16 mouse cellular contexts compared by ENCODE assay signal in the genomic region with DNA sequence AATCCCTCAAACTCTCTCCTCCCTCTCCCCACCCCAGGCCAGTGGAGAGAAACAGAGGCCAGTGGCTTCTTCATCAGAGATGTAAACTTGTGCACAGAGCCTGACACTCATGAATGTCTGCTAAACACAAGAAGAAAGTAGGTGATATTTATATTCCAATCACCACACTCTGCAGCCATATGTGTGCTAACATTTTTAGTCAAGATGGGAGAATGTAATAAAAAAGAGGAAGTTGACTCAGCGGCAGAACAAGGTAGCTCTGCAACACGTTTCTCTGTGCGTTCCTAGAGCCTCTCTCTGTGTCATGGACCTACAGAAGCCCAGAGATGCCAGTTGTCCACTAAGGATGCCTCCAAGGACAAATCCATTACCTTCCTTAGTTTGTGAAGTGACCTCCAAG. TPM values are rescaled to one million over a fixed set of nuclear protein-coding genes. Genes with fewer than 3 reads are reported as not detected.
DNase-seq lines count a peak whose midpoint lies in the region.
"Had no signal": no experiment of that assay in that cellular context is flagged by ENCODE, and none has a peak within 500 bp of the region (broad histone marks: within the 10 kb centered on the region; RNA-seq: fewer than 3 reads in every experiment).

No protein-coding gene starts in this region.

- intact Hi-C loops in heart, postnatal 36 days (cut with DNase I): no loop called here

- DNase-seq in heart, adult 11 months: peak; percentile 45
- no peak for DNase-seq in heart, postnatal 36 days
- peak; percentile 44 for DNase-seq in brain, adult 2 months (ENCODE audit: low read depth, low spot score)
- DNase-seq in telencephalon, adult 2 months (ENCODE audit: low read depth, low spot score): peak; percentile 28
- DNase-seq in gastrocnemius, postnatal 25 days: no peak
- DNase-seq: adrenal gland, adult 8-10 months; adrenal gland, postnatal 14 days; adrenal gland, postnatal 36 days; cerebellum, adult 11 months; cerebellum, adult 18-20 months; cerebellum, adult 8-10 months; cerebellum, adult 9-11 months; cerebellum, postnatal 14 days; cerebellum, postnatal 36 days; embryo, embryonic 11 days had no signal

RNA-seq across cellular contexts. Expression of a gene that starts 34.9 kb away (rescaled TPM):
- total RNA-seq in heart, postnatal 36 days (2021): under 1 TPM; 0.08 to 0.33 TPM
- under 1 TPM; 0.46 to 0.59 TPM for total RNA-seq in gastrocnemius, postnatal 25 days (2021)
- total RNA-seq: common myeloid progenitor, adult 5-6 weeks had no signal

Comparison
In these comparisons a context has a peak if more than half of its experiments do, and no peak if none do; other contexts are left out.
1. DNase-seq: peak in heart, adult 11 months (single experiment), brain, adult 2 months (single experiment) and telencephalon, adult 2 months (single experiment); none in heart, postnatal 36 days (0 of 2) and gastrocnemius, postnatal 25 days (single experiment).